Mouse (Mus musculus) activated CD4-positive, CD25-positive, alpha-beta regulatory T cell, adult 4 months (primary cell): ENCODE results near the gene Poc1b. TPM values are rescaled to one million over a fixed set of nuclear protein-coding genes. Genes with fewer than 3 reads are reported as not detected.
"Not testable (repeated sequence)": the region's sequence is repeated elsewhere in the genome, so short reads cannot be mapped to it uniquely, and the experiment has no call there.

ENCODE experiments used
- ATAC-seq: one replicate; pipeline ENCODE4 v1.8.0; 2017
- polyA plus RNA-seq, 2 experiments: library from polyadenylated mRNA; unstranded; fragments of 100-300 nt; shearing (Covaris generic); gene quantifications; one replicate each; pipeline ENCODE4 v1.2.1; 2017

The Poc1b gene
- polyA plus RNA-seq, 2 experiments from 2014 or later = 10.4 to 10.8 TPM

GRCm38 (mm10) chr10:99196556-99196955, 89.7 kb downstream of the Poc1b start:
- ATAC-seq = no peak

- ATAC-seq = no peak
Observed at GRCm38 (mm10) chr10:99197125-99197524, 90.3 kb downstream of the Poc1b start.

DNA sequence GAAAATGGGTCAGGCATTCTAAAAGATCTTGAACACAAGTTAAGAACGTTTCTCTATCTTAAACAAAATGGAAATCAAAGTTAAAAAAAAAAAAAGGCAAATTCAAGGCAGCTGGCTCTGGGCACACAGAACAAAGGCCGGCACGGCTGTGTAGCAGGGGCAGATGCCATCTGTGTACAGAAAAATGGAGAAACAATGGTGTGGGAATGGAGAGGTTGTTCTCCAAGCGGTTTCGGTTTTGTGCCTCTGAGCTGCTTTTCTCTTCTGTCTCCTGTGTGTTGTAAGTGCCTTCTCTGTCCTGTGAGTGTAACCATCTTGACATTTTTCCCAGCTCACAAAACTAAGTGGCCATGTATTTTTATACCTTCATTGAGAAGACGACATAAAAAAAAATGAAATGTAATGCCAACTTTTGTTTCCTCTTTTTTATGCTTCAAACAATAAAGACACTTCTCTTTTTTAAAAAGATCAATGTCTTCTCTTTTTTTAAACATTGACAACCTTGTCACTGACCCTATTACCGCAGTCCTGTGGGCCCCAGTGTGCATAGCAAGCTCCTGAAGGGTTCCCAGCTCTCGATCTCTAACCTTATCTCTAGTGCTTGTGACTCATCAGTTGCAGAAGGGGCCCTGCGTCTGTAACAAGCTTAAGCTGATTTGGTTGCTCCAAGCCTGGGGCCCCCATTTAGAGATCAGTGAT, 90.9 kb downstream of the Poc1b start:
- ATAC-seq = no peak

DNA sequence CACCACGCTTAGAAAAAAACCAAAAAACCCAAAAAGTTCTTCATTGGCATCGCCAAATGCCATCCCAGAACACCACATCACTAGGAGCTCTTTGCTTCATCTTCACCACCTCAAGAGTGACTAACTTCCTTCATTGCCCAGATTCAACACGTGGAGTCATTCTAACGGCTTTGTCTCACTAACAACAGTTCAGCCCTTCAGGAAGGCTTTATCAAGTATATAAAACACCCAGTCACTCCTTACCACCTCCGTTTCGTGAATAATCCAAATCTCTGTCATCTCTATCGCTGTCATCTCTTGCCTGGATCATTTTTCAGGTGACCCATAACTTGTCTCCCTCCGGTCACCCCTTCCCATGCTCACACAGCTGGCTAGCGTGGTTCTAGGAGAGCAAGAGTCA, 92.1 kb downstream of the Poc1b start:
- no peak for ATAC-seq

DNA sequence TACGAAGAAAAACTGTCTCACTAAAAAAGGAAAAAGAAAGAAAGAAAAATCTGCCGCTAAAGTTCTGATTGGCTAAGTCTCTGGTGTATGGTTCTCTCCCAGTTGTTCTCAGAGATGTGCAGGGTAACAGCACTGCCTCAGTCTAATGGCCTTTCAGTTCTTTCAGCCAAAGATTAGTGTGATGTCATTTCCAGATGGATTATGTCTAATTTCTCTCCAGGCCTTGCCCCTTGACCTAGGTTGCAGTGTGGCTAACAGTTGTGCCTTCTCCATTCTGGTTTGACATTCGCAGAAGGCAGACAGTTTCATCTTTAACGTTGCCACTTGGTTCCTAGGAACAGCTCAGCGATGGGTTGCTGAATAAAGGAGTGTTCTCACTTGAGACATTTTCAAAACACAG, 94.1 kb downstream of the Poc1b start:
- no peak for ATAC-seq

- ATAC-seq = no peak
Observed at GRCm38 (mm10) chr10:99201786-99202185, 95.0 kb downstream of the Poc1b start.

- no peak for ATAC-seq
Observed at GRCm38 (mm10) chr10:99202363-99202762, 95.5 kb downstream of the Poc1b start.

- ATAC-seq = no peak
Observed at GRCm38 (mm10) chr10:99203163-99203562, 96.3 kb downstream of the Poc1b start.

GRCm38 (mm10) chr10:99203577-99204487, 97.0 kb downstream of the Poc1b start:
- no peak for ATAC-seq

DNA sequence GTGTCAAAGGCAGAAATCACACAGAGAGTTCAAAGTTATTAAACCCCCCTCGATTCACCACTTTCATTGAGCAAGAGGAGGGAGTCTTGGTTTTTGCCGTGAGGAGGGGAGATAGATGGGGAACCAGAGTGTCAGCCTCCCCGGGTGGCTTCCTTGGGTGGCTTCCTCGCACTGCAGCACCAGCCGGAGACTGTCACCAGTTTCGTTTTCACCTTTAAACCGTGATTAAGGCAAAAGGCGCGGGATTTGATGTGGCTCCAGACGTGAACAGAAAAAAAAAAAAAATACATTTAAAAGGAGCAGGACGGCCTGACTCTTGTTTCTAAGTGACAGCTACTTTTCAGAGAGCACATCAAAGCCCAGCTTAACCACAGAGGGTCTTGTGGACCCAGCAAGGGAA, 97.7 kb downstream of the Poc1b start:
- peak; percentile 97 for ATAC-seq

DNA sequence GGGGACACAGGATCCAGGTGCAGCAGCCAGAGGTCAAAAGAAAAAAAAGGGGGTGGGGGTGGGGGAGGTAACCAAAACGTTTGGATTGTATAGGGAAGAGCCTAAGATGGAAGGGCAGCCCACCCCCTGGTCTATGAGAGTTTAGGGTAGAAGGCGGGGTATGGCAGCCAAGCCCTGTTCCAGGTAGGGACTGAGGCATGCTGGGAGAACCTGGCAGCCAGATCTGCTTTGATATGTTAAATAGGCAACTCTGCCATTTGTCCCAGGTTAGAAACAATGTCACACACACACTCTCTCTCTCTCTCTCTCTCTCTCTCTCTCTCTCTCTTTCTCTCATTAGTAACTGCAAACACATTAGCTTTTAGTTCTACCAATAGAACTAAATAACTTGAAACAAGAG, 100.3 kb downstream of the Poc1b start:
- ATAC-seq = no peak

DNA sequence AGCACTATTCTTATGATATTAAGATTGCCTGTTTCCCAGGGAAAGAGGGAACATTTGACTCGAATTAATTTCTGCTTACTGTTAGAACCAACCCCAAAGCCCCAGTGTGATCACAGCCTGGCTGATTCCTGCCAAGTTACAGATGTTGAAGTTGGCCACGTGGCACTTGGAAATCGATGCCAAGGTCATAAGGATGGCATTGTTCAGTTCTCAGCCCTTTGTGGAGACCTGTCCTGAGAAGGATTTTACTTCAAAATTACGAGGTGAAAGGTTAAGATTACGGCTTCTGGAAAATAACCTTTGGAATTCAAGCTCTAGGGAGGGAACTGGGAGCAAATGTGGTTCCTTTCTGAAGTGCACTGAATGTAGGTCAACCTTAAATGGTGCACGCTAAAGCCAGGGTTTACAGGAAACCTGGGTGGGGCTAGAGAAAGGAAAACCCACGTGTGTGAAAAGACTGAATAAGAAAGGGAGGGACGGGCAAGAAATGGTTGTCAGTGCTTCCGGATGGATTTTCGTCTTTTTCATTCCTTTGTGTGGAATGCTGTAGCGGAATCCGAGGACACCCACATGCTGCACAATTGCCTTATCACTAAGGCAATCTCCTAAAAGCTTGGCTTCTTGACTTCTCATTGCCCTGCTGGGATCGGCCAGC, 102.4 kb downstream of the Poc1b start:
- ATAC-seq = no peak

GRCm38 (mm10) chr10:99211021-99211420, 104.2 kb downstream of the Poc1b start:
- peak; percentile 81 for ATAC-seq

DNA sequence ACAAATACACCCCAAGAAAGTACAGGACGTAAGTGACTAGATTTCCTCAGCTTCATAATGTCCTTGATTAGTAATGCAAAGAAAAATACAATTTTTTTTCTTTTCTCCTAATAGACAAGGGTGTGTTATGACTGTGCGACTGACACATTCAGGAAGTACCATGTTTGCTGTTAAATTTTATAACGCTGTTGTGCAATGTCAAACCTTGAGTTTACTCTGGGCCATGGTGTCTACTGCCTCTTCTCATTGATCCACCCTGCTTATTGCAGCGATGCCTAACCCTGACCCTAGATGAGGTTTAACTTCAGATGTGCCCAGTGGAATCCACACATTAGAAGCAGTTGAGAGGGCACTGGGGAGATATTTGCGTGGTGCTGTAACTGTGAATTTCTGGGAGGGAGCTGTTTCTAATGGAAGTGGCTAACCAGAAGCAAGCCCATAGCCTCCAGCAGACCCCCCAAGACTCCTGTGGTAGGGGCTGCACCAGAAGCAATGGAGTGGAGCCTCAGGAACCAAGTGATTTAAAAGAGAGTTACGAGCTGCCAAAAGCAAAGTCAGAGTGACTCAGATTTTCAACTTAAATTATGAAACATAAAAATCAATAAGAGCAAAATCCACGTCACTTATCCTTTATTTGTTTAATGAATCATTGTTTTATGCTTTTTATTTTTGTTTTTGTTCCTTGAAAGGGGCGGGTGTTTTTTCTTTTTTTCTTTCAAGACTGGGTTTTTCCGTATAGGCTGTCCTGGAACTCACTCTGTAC, 104.8 kb downstream of the Poc1b start:
- peak; percentile 75 for ATAC-seq

- ATAC-seq = no peak
Observed at GRCm38 (mm10) chr10:99214421-99215299, 107.8 kb downstream of the Poc1b start.

- ATAC-seq = not testable (repeated sequence)
Observed at GRCm38 (mm10) chr10:99216570-99216969, 109.7 kb downstream of the Poc1b start.

GRCm38 (mm10) chr10:99221540-99221939, 114.7 kb downstream of the Poc1b start:
- peak; percentile 96 for ATAC-seq

GRCm38 (mm10) chr10:99222726-99223125, 115.9 kb downstream of the Poc1b start:
- ATAC-seq = no peak

DNA sequence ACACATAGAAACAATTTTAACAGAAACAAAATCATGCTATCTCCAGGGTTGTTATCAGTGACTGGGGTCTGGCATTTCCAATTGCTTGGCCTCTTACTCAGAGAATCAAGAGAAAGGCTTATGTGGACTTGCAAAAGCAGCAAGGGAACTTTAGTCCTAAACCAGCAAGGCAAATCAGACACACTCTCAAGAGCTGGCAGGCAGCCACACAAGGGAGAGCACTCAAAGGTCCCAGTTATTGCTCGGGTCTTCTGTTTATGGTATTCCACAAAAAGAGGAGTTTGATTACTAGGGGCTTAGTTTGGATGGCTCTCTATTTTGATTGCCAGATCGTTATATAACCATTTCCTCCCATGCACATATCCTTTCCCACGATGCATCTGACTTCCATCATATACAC, 117.4 kb downstream of the Poc1b start:
- ATAC-seq = no peak

GRCm38 (mm10) chr10:99226782-99227181, 119.9 kb downstream of the Poc1b start:
- no peak for ATAC-seq
